Mouse (Mus musculus): ENCODE results near the gene Msrb3. TPM values are rescaled to one million over a fixed set of nuclear protein-coding genes. Genes with fewer than 3 reads are reported as not detected.

Gene Msrb3
- total RNA-seq, 2 experiments from 2014 or later, result 3.3 to 3.4 TPM

DNA sequence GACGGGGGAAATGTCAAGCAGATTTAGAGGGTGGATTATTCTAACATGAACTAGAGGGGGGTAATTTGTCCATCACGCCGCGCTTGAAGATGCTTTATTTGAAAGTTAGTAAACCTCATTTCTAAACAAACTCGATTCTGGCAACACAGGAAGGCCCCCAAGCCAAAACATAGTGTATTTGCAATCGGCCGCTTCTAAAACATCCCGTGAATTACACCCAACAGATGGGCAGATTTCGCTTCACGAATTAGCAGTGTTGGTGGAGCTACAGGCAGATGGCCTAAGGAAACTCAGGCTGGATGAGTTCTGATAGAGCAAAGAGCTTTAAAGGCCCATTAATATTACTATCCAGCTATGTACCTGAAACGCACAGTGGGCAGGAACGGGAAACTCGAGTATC is 1.2 kb upstream of the Msrb3 start:
- DNase-seq, result no peak
- intact Hi-C loops (cut with DNase I), result no loop called here

DNA sequence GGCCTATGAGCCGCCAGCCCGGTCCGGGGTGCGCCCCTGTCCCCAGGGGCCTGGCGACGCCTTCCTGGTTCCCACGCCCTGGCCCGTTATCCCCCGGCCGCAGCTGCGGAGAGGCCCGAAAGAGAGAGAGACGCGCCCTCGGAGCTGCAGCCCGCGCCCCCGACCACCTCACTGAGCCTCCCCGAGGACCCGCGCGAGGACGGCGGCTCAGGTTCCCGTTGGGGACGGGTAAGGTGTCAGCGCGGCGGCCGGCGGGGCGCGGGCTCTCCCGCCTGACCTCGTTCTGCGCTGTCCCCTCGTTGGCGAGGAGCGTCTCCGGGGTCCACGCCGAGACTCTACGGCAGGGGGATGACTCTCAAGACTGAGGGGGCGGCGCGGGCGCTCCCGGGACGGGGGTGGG is 544 bp downstream of the Msrb3 start:
- intact Hi-C loops (cut with DNase I), result no loop called here
- no peak for DNase-seq

- intact Hi-C loops (cut with DNase I), result no loop called here
- DNase-seq, result no peak
These were observed 3.0 kb downstream of the Msrb3 start for GRCm38 (mm10) chr10:120895899-120896289.

- intact Hi-C loops (cut with DNase I), result no loop called here
These were observed 3.7 kb downstream of the Msrb3 start for GRCm38 (mm10) chr10:120894978-120895898.

GRCm38 (mm10) chr10:120893938-120894337 is 5.0 kb downstream of the Msrb3 start:
- intact Hi-C loops (cut with DNase I), result no loop called here
- DNase-seq, result no peak

More at GRCm38 (mm10) chr10:120894978-120895898, 3.7 kb downstream of the Msrb3 start:
- DNase-seq, result no peak

DNA sequence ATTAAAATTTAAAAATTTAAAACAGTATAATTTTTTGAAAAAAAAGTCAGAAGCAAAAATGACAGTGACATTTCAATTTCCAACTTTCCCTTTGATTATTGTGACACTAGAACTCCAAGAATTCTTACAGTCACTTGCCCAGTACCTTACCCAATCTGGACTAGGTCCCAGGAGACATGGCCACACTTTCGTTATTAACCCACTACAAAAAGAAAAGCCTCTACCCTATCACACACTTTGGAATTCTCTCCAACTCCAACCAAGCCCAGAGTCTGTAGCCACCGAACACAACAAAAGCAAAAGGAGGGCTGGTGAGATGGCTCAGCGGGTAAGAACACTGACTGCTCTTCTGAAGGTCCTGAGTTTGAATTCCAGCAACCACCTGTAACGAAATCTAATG is 7.8 kb downstream of the Msrb3 start:
- intact Hi-C loops (cut with DNase I), result no loop called here
- no peak for DNase-seq

GRCm38 (mm10) chr10:120890592-120890991 is 8.3 kb downstream of the Msrb3 start:
- intact Hi-C loops (cut with DNase I), result no loop called here
- no peak for DNase-seq

DNA sequence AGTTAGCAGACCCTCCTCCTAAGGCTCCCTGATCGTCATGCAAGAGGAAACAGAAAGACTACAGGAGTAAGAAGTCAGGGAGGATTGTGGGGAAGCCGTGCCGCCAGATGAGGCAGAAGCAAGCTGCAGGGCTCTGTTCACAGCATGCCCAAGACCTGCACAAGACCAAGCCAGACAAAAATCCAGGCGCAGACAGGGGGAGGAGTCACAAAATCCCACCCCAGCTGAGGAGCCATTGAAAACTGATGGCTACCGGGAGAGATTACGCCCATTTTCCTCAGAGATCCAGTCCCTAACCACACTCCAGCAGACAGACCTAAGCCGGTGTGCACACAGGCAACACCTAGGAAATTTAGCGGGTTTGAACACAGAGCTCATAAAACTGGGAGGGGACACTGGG is 10.4 kb downstream of the Msrb3 start:
- DNase-seq, result no peak
- intact Hi-C loops (cut with DNase I), result no loop called here

- no peak for DNase-seq
- intact Hi-C loops (cut with DNase I), result no loop called here
These were observed 14.7 kb downstream of the Msrb3 start for GRCm38 (mm10) chr10:120884220-120884619.

- intact Hi-C loops (cut with DNase I), result no loop called here
- DNase-seq, result no peak
These were observed 15.2 kb downstream of the Msrb3 start for GRCm38 (mm10) chr10:120883732-120884131.

DNA sequence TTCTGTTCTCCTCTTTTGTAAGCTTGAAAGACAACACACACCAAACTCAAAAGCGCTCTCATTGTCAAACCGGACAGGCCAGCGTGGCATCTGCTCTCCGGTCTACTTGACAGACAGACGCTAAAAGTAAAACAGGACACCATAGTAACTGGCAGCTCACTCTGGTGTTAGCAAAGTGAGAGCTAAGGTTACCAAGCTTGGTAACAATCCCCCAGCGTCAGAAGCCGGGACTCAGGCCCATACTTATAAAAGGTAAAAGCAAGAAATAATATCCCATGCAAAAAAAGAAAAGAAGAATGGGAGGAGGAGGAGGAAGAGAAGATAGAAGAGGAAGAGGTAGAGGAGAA is 15.9 kb downstream of the Msrb3 start:
- DNase-seq, result no peak
- intact Hi-C loops (cut with DNase I), result no loop called here

DNA sequence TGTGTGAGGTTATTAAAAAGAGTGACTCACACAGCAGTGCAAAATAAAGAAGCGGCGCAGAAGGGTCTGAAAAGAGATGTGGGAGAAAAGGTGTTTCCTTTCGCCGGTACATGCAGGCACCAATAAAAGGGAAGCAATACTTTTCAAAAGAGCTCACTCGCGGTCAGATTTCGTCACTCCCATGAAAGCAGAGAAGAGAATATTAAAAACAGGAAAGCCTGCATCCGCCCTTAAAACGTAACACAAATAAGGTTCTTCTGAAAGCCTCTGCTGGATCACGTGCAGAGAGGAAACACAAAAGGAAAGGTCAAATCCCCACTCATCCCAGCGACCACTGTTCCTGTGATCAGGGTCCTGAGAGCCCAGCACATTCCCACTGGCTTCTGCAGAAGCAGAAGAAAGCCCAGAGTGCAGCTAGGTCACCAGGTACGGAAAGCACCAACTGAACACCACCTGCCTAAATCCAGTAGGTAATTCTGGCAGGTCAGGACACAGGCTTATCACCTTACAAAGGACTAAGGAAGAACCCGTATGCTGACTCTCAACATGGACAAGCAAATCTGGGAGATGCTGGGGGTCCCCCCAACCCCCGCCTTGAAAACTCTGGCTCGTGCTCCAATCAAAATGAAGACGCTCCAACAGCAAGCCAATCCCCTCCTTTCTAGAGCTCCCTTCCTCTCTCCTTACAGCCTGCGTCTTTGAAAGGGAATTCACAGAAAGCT is 16.4 kb downstream of the Msrb3 start:
- DNase-seq, result peak; percentile 66
- intact Hi-C loops (cut with DNase I), result no loop called here

- no peak for DNase-seq
- intact Hi-C loops (cut with DNase I), result loop anchor here (5.0 kb wide), 1 partner anchor 381 kb away; no protein-coding TSS in a partner anchor
These were observed 22.2 kb downstream of the Msrb3 start for GRCm38 (mm10) chr10:120876549-120877270.

- DNase-seq, result peak; percentile 90
- intact Hi-C loops (cut with DNase I), result loop anchor here (5.0 kb wide), 1 partner anchor 381 kb away; no protein-coding TSS in a partner anchor
These were observed 23.0 kb downstream of the Msrb3 start for GRCm38 (mm10) chr10:120875672-120876463.

DNA sequence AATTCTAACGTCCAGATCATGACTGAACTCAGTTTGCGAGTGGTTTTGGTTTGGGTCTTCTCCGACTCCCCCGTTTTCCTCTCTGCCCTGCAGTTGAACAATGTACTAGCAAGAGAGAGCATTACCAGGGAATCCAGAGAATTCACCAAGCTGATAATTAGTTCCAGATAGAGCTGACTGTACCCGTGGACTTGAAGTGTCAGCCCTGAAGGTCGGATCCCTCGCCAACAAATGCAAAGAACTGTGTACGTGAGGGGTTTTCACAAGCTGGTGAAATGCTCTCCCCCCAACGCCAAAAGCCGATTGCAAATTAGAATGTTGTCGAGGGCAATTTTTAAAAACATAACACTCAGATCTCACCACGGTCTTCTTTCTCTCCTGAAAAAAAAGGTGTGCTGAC is 24.6 kb downstream of the Msrb3 start:
- intact Hi-C loops (cut with DNase I), result loop anchor here (5.0 kb wide), 1 partner anchor 442 kb away; no protein-coding TSS in a partner anchor
- DNase-seq, result no peak

GRCm38 (mm10) chr10:120873646-120874201 is 25.2 kb downstream of the Msrb3 start:
- intact Hi-C loops (cut with DNase I), result loop anchor here (5.0 kb wide), 1 partner anchor 441 kb away; no protein-coding TSS in a partner anchor
- no peak for DNase-seq

DNA sequence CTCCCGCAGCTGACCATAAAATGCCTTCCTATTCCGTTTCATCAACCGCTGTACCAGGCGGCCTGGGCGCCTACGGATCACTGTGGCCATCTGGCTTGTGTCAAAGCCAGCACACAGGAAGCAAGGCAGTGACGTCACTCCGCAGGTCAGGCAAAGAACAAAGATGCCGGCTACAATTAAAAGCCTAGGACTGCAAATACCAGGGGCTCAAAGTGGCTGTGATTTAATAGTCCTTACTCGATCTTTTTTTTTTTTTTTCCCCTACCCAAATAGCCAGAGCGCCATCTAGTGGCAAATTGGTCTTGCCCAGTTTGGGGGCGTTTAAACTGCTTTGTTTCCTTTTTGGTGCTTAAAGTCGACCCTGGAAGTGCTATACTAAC is 26.4 kb downstream of the Msrb3 start:
- intact Hi-C loops (cut with DNase I), result loop anchor here (5.0 kb wide), 1 partner anchor 440 kb away; no protein-coding TSS in a partner anchor
- DNase-seq, result peak; percentile 65

- DNase-seq, result no peak
- intact Hi-C loops (cut with DNase I), result loop anchor here (5.0 kb wide), 1 partner anchor 440 kb away; no protein-coding TSS in a partner anchor
These were observed 27.0 kb downstream of the Msrb3 start for GRCm38 (mm10) chr10:120871630-120872482.

GRCm38 (mm10) chr10:120871096-120871495 is 27.8 kb downstream of the Msrb3 start:
- DNase-seq, result no peak
- intact Hi-C loops (cut with DNase I), result loop anchor here (5.0 kb wide), 1 partner anchor 439 kb away; no protein-coding TSS in a partner anchor
